Mouse (Mus musculus): ENCODE data around the gene Nelfe.

- TF ChIP-seq ZC3H11A (IDR thresholded peaks at IDR 0.05; ENCODE audit: borderline replicate concordance, low read depth, low read length) (no peak), ZNF384 (IDR thresholded peaks at IDR 0.05; ENCODE audit: low read depth, low read length) (no peak)
Observed at GRCm38 (mm10) chr17:34896366-34896765, 46.2 kb downstream of the Nelfe start.
